Mouse (Mus musculus): ENCODE results near the gene Slc22a12. TPM values are rescaled to one million over a fixed set of nuclear protein-coding genes. Genes with fewer than 3 reads are reported as not detected.

Gene Slc22a12
- total and polyA plus RNA-seq, 3 experiments: 0.17 to 1.2 (median 0.94) TPM

DNA sequence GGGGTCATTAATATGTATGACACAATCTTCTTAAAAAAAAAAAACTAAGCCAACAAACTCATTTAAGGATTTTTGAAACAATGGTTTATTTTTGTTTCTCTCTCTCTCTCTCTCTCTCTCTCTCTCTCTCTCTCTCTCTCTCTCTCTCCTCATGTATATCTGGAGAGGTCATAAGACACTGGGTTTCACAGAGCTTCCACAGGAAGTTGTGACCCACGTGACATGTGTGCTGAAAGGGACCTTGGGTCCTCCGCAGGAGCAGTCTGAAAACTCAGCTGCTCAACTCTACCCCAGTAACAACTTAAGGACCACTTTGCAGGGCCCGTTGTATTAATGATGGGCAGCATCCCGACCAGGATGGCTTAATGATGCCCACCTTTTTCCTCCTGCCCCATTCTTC lies 8.4 kb upstream of the Slc22a12 start:
- TF ChIP-seq KAT2A (IDR thresholded peaks at IDR 0.05; ENCODE audit: insufficient replicate concordance, low read length) (no peak), BHLHE40 (IDR thresholded peaks at IDR 0.05; ENCODE audit: low read depth, low read length) (peak; percentile 58), TCF12 (IDR thresholded peaks at IDR 0.05; ENCODE audit: low read depth, low read length) (no peak), MXI1 (IDR thresholded peaks at IDR 0.05; ENCODE audit: low read depth, low read length) (no peak), JUND (conservative IDR thresholded peaks at IDR 0.05; ENCODE audit: low read depth, low read length) (peak; percentile 60), HCFC1 (IDR thresholded peaks at IDR 0.05; ENCODE audit: low read depth, low read length) (no peak), PAX5 (IDR thresholded peaks at IDR 0.05; ENCODE audit: low read length) (no peak), CHD2 (IDR thresholded peaks at IDR 0.05; ENCODE audit: low read length) (no peak), JUN (IDR thresholded peaks at IDR 0.05; ENCODE audit: insufficient read depth, low read depth, low read length) (no peak), POLR2A (IDR thresholded peaks at IDR 0.05; ENCODE audit: low read depth, low read length) (no peak), SIN3A (IDR thresholded peaks at IDR 0.05; ENCODE audit: low read length) (no peak), ELF1 (IDR thresholded peaks at IDR 0.05; ENCODE audit: low read depth, low read length) (no peak), ETS1 (conservative IDR thresholded peaks at IDR 0.05; ENCODE audit: low read depth, low read length) (no peak), MAFK (IDR thresholded peaks at IDR 0.05; ENCODE audit: insufficient replicate concordance, low read length) (no peak), ZKSCAN1 (IDR thresholded peaks at IDR 0.05; ENCODE audit: borderline replicate concordance, low read depth, low read length) (no peak), IRF4 (IDR thresholded peaks at IDR 0.05; ENCODE audit: low read depth, low read length) (no peak), TBP (conservative IDR thresholded peaks at IDR 0.05; ENCODE audit: low read depth, low read length) (no peak), MAX (IDR thresholded peaks at IDR 0.05; ENCODE audit: low read length) (0 out of 2 replicates have a peak, but pooled peaks have one; percentile 34), GABPA (IDR thresholded peaks at IDR 0.05; ENCODE audit: insufficient replicate concordance, low read depth, low read length) (no peak), MAZ (IDR thresholded peaks at IDR 0.05; ENCODE audit: low read depth, low read length) (no peak), CTCF (conservative IDR thresholded peaks at IDR 0.05 in 1 of 2, IDR thresholded peaks at IDR 0.05 in 1 of 2; ENCODE audit: low read depth in 2 of 2, low read length in 2 of 2) (no peak), POLR2AphosphoS2 (IDR thresholded peaks at IDR 0.05; ENCODE audit: low read depth, low read length) (no peak), NELFE (IDR thresholded peaks at IDR 0.05; ENCODE audit: low read depth, low read length) (no peak), ZNF384 (IDR thresholded peaks at IDR 0.05; ENCODE audit: low read depth, low read length) (peak; percentile 81), E2F4 (IDR thresholded peaks at IDR 0.05; ENCODE audit: insufficient replicate concordance, low read depth, low read length) (no peak), RAD21 (IDR thresholded peaks at IDR 0.05; ENCODE audit: low read depth, low read length) (no peak), USF1 (IDR thresholded peaks at IDR 0.05; ENCODE audit: low read depth, low read length) (peak; percentile 67), USF2 (conservative IDR thresholded peaks at IDR 0.05; ENCODE audit: low read depth, low read length) (peak; percentile 46), EP300 (IDR thresholded peaks at IDR 0.05; ENCODE audit: low read length) (no peak), ZMIZ1 (IDR thresholded peaks at IDR 0.05; ENCODE audit: low read depth, low read length) (no peak), NRF1 (IDR thresholded peaks at IDR 0.05; ENCODE audit: low read depth, low read length) (no peak), RCOR1 (conservative IDR thresholded peaks at IDR 0.05; ENCODE audit: low read depth, low read length) (no peak), CHD1 (IDR thresholded peaks at IDR 0.05; ENCODE audit: low read depth, low read length) (no peak), UBTF (IDR thresholded peaks at IDR 0.05; ENCODE audit: low read depth, low read length) (no peak), MEF2A (IDR thresholded peaks at IDR 0.05; ENCODE audit: borderline replicate concordance, low read depth, low read length) (no peak)
- Histone ChIP-seq H3K79me2 (replicated peaks; ENCODE audit: control insufficient read depth, extremely low read depth, insufficient read depth, poor library complexity, severe bottlenecking) (no peaks in the 10 kb centered on the region), H3K9ac (ENCODE audit: insufficient read depth, low read depth) (no peak overlapping the region), H3K27ac (ENCODE audit: insufficient read depth, low read depth) (no peak overlapping the region), H3K27me3 (replicated peaks) (no peaks in the 10 kb centered on the region), H3K4me2 (ENCODE audit: insufficient read depth, low read depth, poor library complexity, severe bottlenecking) (peak overlapping the region; percentile 27; the same call in 1 of the 2 replicates), H3K4me1 (ENCODE audit: control insufficient read depth in 1 of 2, insufficient read depth in 2 of 2) (peaks cover 8 to 64% of the 10 kb centered on the region in 2 experiments), H3K4me3 (replicated peaks in 1 of 3; ENCODE audit: low read depth in 2 of 3, low read length in 2 of 3, poor library complexity in 1 of 3) (no peak overlapping the region), H3K36me3 (replicated peaks in 1 of 2; ENCODE audit: control insufficient read depth in 1 of 2, insufficient read depth in 1 of 2, low read length in 1 of 2) (no peaks in the 10 kb centered on the region), H3K9me3 (replicated peaks; ENCODE audit: low read length) (no peaks in the 10 kb centered on the region)
- dilution Hi-C loops (cut with MboI; ENCODE audit: extremely low pct_ligation_motif_present, extremely low pct_unique_long_range_greater_than_20kb, low sequenced_read_pairs): no loop called here
- in situ Hi-C loops (cut with MboI; ENCODE audit: low pct_ligation_motif_present, low pct_unique_long_range_greater_than_20kb, low sequenced_read_pairs): no loop called here
- DNase-seq (ENCODE audit: extremely low read depth): peak; percentile 61
